Mouse (Mus musculus): ENCODE measurements around the gene Sh3gl2.

DNA sequence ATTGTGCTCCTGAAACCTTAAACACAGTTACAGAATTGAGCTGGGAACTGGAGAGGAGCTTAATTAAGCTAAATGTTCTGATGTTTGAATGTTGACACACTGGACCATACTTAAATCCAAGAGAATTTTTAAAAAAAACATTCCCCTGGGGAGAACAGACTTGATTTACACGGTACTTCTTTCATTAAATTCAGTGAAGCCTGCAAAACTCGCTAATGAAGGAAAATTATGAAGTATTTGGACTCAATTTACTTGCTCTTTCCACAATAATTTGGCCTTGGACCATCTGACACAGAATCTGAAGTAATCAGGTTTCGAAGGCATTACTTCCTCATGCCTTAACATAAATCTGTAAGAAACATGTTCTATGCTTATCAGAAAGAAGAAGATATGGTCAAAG is 408.4 kb downstream of the Sh3gl2 start:
- TF ChIP-seq EP300 (optimal IDR thresholded peaks at IDR 0.05), result no peak
- no peak for TF ChIP-seq CTCF (IDR thresholded peaks at IDR 0.05; ENCODE audit: low read depth)
